Mouse (Mus musculus) bone marrow macrophage, adult 2 months (primary cell): Measurements from ENCODE around the gene Fau.

Source experiments
- CTCF ChIP-seq: IDR thresholded peaks from 2 replicates; pipeline ENCODE4 v1.5.1; 2012; ENCODE audit warnings: low read depth, mild to moderate bottlenecking, low read length, moderate library complexity
- POLR2A ChIP-seq: IDR thresholded peaks from 2 replicates; pipeline ENCODE4 v1.6.1; 2012; ENCODE audit warnings: mild to moderate bottlenecking, low read depth, low read length, borderline replicate concordance

DNA sequence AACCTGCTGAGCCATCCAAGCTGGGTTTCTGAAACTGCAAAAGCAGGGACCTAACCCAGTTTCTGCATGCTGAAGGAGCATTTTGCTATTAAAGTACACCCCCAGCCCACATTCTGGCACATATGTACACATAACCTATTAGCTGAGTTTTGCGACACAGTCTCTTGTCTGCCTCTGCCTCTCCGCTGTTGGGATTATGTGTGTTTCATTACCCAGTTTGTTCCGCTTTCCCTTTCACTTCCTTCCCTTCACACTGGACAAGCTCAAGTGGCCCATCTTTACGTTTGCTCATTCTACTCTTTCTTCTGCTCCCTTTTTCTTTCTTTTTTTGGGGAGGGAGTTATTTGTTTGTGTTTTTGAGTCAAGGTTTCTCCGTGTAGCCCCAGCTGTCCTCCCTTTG lies 16.2 kb downstream of the Fau start:
- TF ChIP-seq CTCF (no peak), POLR2A (no peak)
